Mouse (Mus musculus) midbrain, embryonic 12.5 days (tissue): ENCODE measurements at regions not wholly inside any gene's neighbourhood (a gene's known extent, or its start where the extent isn't known, plus 50 kb on each side); places are given as distances from the start of the nearest gene placed in this dataset.

Source experiments
- ATAC-seq: fragments of 200-750 bp; cut with Nextera tagmentation; 2 replicates; pipeline ENCODE4 v1.8.0; 2017; ENCODE audit warnings: low read depth, moderate TSS enrichment, moderate library complexity; ENCODE audit not compliant: low FRiP score
- H3K27ac ChIP-seq: fragments of 300-500 bp; sonication (generic); replicated peaks from 2 replicates; pipeline ENCODE4 v1.5.1; 2016; ENCODE audit warnings: mild to moderate bottlenecking
- H3K27me3 ChIP-seq: fragments of 300-500 bp; sonication (generic); 2 replicates; pipeline ENCODE4 v1.6.1; 2016; ENCODE audit warnings: mild to moderate bottlenecking
- H3K36me3 ChIP-seq: fragments of 300-500 bp; sonication (generic); 2 replicates; pipeline ENCODE4 v1.6.1; 2016
- H3K4me1 ChIP-seq: fragments of 300-500 bp; sonication (generic); 2 replicates; pipeline ENCODE4 v1.6.1; 2016
- H3K4me2 ChIP-seq: fragments of 300-500 bp; sonication (generic); replicated peaks from 2 replicates; pipeline ENCODE4 v1.6.1; 2016; ENCODE audit warnings: mild to moderate bottlenecking, moderate library complexity
- H3K4me3 ChIP-seq: fragments of 300-500 bp; sonication (generic); 2 replicates; pipeline ENCODE4 v1.5.1; 2016; ENCODE audit warnings: mild to moderate bottlenecking
- H3K9ac ChIP-seq: fragments of 300-500 bp; sonication (generic); replicated peaks from 2 replicates; pipeline ENCODE4 v1.6.1; 2016; ENCODE audit warnings: mild to moderate bottlenecking, moderate library complexity
- H3K9me3 ChIP-seq: fragments of 300-500 bp; sonication (generic); 2 replicates; pipeline ENCODE4 v1.6.1; 2016; ENCODE audit warnings: mild to moderate bottlenecking
- WGBS: fragments of 180-500 bp; shearing (Covaris S2); methylation state at CpG from one replicate; pipeline ENCODE4 v1.1.7; 2016; 5-methylcytosine and 5-hydroxymethylcytosine counted together

DNA sequence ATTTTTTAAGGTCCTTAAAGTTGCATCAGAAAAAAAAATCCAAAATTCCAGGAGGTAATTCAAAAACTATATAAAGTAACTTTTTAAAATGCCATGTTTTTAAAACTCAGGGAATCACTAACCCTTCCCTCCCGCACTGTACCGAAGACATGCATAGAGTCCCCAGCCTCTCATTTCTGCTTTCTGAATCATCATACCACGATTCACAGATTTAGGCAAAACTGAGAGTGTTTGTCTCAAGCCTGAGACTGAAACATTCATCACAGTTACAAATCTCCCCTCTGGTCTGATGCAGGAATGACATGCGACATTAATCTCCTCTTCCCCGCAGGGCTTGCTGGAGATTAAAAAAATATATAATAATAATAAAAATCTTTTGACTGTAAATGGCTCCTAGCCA lies 291.8 kb upstream of the Clec14a start:
- Histone ChIP-seq H3K4me3 (no peak overlapping the region), H3K4me1 (no peaks in the 10 kb centered on the region), H3K4me2 (no peak overlapping the region), H3K27me3 (no peaks in the 10 kb centered on the region), H3K27ac (no peak overlapping the region), H3K9ac (no peak overlapping the region), H3K9me3 (no peaks in the 10 kb centered on the region), H3K36me3 (no peaks in the 10 kb centered on the region)
- ATAC-seq = no peak
- 91% methylated on average over 5 of the region's 5 CpGs for WGBS

DNA sequence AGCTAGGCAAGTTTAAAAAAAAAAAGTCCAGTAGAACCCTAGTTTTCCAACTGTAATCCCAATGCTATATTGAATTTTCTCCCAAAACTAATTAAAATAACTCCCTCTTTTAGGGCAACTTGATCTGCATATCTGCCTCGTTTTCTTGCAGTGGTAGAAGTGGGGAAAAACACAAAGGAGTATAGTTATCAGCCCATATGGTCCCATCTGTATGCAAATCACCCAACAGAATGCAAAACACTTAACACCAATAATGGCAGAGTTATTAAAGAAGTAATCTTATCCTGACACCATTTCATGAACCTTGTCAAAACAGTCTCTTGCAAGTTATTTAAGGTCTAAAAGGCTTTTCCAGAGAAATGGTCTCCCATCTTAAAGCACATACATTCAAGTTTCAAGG lies 290.7 kb upstream of the Clec14a start:
- Histone ChIP-seq H3K9me3 (no peaks in the 10 kb centered on the region), H3K27me3 (no peaks in the 10 kb centered on the region), H3K36me3 (no peaks in the 10 kb centered on the region), H3K4me1 (no peaks in the 10 kb centered on the region), H3K9ac (no peak overlapping the region), H3K27ac (no peak overlapping the region), H3K4me3 (no peak overlapping the region), H3K4me2 (no peak overlapping the region)
- WGBS = 19% methylated on average over 1 of the region's 1 CpGs
- ATAC-seq = no peak

- WGBS = 76% methylated on average over 4 of the region's 4 CpGs
Observed at GRCm38 (mm10) chr12:58557261-58557660, 288.2 kb upstream of the Clec14a start.

GRCm38 (mm10) chr12:58556741-58557140 lies 287.7 kb upstream of the Clec14a start:
- 87% methylated on average over 4 of the region's 4 CpGs for WGBS
- Histone ChIP-seq H3K27me3 (no peaks in the 10 kb centered on the region), H3K27ac (no peak overlapping the region), H3K9me3 (no peaks in the 10 kb centered on the region), H3K4me1 (no peaks in the 10 kb centered on the region; the same call in 1 of the 2 replicates), H3K36me3 (no peaks in the 10 kb centered on the region), H3K4me3 (no peak overlapping the region), H3K9ac (no peak overlapping the region), H3K4me2 (no peak overlapping the region)
- ATAC-seq = no peak

More at GRCm38 (mm10) chr12:58557261-58557660, 288.2 kb upstream of the Clec14a start:
- Histone ChIP-seq H3K4me2 (no peak overlapping the region), H3K36me3 (no peaks in the 10 kb centered on the region), H3K9ac (no peak overlapping the region), H3K4me3 (no peak overlapping the region), H3K4me1 (no peaks in the 10 kb centered on the region), H3K27me3 (no peaks in the 10 kb centered on the region), H3K9me3 (no peaks in the 10 kb centered on the region), H3K27ac (no peak overlapping the region)
- no peak for ATAC-seq

- Histone ChIP-seq H3K9ac (no peak overlapping the region), H3K27me3 (no peaks in the 10 kb centered on the region), H3K27ac (no peak overlapping the region), H3K4me3 (no peak overlapping the region), H3K4me1 (peaks cover 2% of the 10 kb centered on the region; the same call in 1 of the 2 replicates), H3K9me3 (no peaks in the 10 kb centered on the region), H3K36me3 (no peaks in the 10 kb centered on the region), H3K4me2 (no peak overlapping the region)
- 84% methylated on average over 1 of the region's 1 CpGs for WGBS
- ATAC-seq = no peak
Observed at GRCm38 (mm10) chr12:58556060-58556459, 287.0 kb upstream of the Clec14a start.

- no peaks in the 10 kb centered on the region for H3K36me3 ChIP-seq
- H3K9ac ChIP-seq = no peak overlapping the region
- peaks cover 10% of the 10 kb centered on the region for H3K4me1 ChIP-seq
- no peak overlapping the region for H3K4me2 ChIP-seq
- peak; percentile 70 for ATAC-seq
- no peak overlapping the region for H3K27ac ChIP-seq
- H3K9me3 ChIP-seq = no peaks in the 10 kb centered on the region
- WGBS = 25% methylated on average over 9 of the region's 9 CpGs
- H3K4me3 ChIP-seq = no peak overlapping the region
- no peaks in the 10 kb centered on the region for H3K27me3 ChIP-seq
Observed at GRCm38 (mm10) chr12:58550859-58551761, 282.0 kb upstream of the Clec14a start.

DNA sequence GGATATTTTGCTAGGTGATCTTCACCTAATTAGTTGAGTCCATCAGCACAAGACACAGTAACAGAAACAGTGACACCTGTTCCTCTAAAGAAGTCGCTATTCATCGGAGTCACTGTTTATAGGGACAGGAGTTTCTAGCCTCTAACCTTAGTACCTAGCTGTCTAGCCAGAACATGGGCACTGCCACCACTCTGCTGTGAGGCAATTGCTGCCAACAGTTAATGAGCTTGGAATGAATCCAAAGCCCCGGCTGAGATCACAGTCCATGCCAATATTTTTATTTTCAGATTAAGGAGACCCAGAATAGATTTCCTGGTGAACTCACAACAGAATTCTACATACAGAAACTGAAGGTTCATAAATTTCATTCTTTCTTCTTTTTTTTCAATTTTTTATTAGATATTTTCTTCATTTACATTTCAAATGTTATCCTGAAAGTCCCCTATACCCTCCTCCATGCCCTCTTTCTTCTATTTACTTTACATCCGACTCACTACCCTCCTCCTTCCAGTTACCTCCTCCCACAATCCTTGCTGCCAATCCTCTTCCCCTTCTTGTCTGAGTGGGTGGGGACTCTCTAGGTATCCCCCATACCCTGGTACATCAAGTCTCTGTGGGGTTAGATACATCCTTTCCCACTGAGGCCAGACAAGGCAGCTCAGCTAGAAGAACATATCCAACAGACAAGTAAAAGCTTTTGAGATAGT lies 276.9 kb upstream of the Clec14a start:
- 92% methylated on average over 4 of the region's 4 CpGs for WGBS
- ATAC-seq = no peak
- no peak overlapping the region for H3K9ac ChIP-seq
- no peak overlapping the region for H3K27ac ChIP-seq
- no peak overlapping the region for H3K4me2 ChIP-seq
- H3K27me3 ChIP-seq = no peaks in the 10 kb centered on the region
- H3K4me1 ChIP-seq = peaks cover 7% of the 10 kb centered on the region; the same call in 1 of the 2 replicates
- H3K4me3 ChIP-seq = no peak overlapping the region
- H3K9me3 ChIP-seq = no peaks in the 10 kb centered on the region
- no peaks in the 10 kb centered on the region for H3K36me3 ChIP-seq

GRCm38 (mm10) chr12:58544862-58545261 lies 275.8 kb upstream of the Clec14a start:
- Histone ChIP-seq H3K36me3 (no peaks in the 10 kb centered on the region), H3K27me3 (no peaks in the 10 kb centered on the region), H3K4me3 (no peak overlapping the region), H3K9ac (no peak overlapping the region), H3K9me3 (no peaks in the 10 kb centered on the region), H3K27ac (no peak overlapping the region), H3K4me2 (no peak overlapping the region), H3K4me1 (no peaks in the 10 kb centered on the region)
- 74% methylated on average over 4 of the region's 4 CpGs for WGBS
- no peak for ATAC-seq

DNA sequence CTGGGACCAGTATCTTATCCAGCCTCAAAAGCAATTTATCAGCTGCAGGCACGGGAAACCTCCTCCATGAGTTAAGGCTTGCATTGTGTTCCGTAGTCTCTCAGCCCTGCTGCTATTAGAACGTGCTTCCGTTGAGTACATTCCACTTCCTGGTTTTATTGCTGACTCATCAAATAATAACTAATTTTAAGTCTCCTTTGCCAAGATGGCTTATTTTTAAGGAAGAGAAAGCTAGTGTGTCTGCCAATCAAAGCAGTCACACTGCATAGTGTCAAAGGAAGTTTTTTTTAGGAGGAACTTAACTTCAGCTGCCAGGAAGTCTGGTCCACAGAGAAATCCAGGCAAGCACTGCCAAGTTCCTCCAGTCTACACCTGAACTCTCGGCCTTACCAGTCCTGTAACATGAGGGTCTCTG lies 269.2 kb upstream of the Clec14a start:
- H3K36me3 ChIP-seq = no peaks in the 10 kb centered on the region
- no peak overlapping the region for H3K9ac ChIP-seq
- H3K9me3 ChIP-seq = no peaks in the 10 kb centered on the region
- no peaks in the 10 kb centered on the region for H3K27me3 ChIP-seq
- no peaks in the 10 kb centered on the region; the same call in 1 of the 2 replicates for H3K4me1 ChIP-seq
- H3K4me2 ChIP-seq = no peak overlapping the region
- ATAC-seq = no peak
- H3K27ac ChIP-seq = no peak overlapping the region
- 80% methylated on average over 5 of the region's 5 CpGs for WGBS
- H3K4me3 ChIP-seq = no peak overlapping the region

DNA sequence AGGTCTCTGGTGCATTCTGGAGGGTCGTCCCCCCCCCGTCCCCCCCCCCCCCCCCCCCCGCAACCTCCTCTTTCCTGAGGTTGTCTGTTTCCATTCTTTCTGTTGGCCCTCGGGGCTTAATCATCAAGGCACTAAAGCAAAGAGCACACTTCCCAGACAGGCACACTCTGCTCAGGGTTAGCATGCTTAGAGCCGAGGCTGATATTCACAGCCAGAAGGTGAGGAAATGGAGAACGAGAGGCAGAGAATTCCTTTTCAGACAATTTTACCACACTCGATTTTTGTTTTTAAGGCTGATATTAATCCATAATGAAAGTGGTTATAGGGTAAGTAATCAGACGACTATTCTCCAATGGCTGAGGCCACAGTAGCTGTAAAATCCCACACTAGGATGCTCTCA lies 268.7 kb upstream of the Clec14a start:
- Histone ChIP-seq H3K4me2 (no peak overlapping the region), H3K27me3 (no peaks in the 10 kb centered on the region), H3K36me3 (no peaks in the 10 kb centered on the region), H3K27ac (no peak overlapping the region), H3K9me3 (no peaks in the 10 kb centered on the region), H3K9ac (no peak overlapping the region), H3K4me3 (no peak overlapping the region), H3K4me1 (no peaks in the 10 kb centered on the region; the same call in 1 of the 2 replicates)
- 70% methylated on average over 6 of the region's 8 CpGs for WGBS
- ATAC-seq = no peak

- Histone ChIP-seq H3K9ac (no peak overlapping the region), H3K9me3 (no peaks in the 10 kb centered on the region), H3K27me3 (no peaks in the 10 kb centered on the region), H3K4me2 (no peak overlapping the region), H3K4me1 (no peaks in the 10 kb centered on the region; the same call in 1 of the 2 replicates), H3K27ac (no peak overlapping the region), H3K4me3 (no peak overlapping the region), H3K36me3 (no peaks in the 10 kb centered on the region)
- WGBS = 82% methylated on average over 7 of the region's 7 CpGs
- peak; percentile 41; the same call in 1 of the 2 replicates for ATAC-seq
Observed at GRCm38 (mm10) chr12:58536381-58536992, 267.4 kb upstream of the Clec14a start.

DNA sequence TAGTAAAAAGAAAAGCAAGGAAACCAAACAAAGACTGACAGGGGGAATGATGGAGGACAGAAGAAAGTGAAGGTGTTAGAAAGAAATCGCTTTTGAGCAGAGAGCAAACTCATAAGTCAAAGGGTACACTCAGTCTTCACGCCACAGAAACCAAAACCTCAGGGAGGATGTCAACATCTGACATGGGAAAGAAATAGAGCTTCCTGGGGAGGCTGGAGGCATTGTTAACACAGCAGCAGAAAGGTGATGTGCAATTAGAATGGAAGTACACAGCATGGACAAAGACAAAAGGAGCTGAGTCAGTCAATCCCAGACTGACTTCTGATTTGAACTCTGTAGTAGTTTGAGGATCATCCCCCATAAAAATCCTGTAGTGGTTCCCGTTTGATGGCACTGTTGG lies 261.2 kb upstream of the Clec14a start:
- Histone ChIP-seq H3K9me3 (no peaks in the 10 kb centered on the region), H3K27ac (no peak overlapping the region), H3K4me2 (no peak overlapping the region), H3K4me3 (no peak overlapping the region), H3K36me3 (no peaks in the 10 kb centered on the region), H3K27me3 (no peaks in the 10 kb centered on the region), H3K9ac (no peak overlapping the region), H3K4me1 (no peaks in the 10 kb centered on the region)
- WGBS = 70% methylated on average over 3 of the region's 3 CpGs
- no peak for ATAC-seq
